Mouse (Mus musculus) olfactory bulb, adult 2 months (tissue): Measurements from ENCODE around the gene Galntl6.

Experiments used
- CTCF ChIP-seq: fragments of 200-500 bp; IDR thresholded peaks from 2 replicates; pipeline ENCODE4 v1.5.1; 2012; ENCODE audit warnings: low read depth, mild to moderate bottlenecking, low read length, moderate library complexity; ENCODE audit not compliant: insufficient read depth
- POLR2A ChIP-seq: fragments of 200-500 bp; IDR thresholded peaks from 2 replicates; pipeline ENCODE4 v1.6.1; 2012; ENCODE audit warnings: mild to moderate bottlenecking, low read depth, low read length, moderate library complexity; ENCODE audit not compliant: insufficient read depth

DNA sequence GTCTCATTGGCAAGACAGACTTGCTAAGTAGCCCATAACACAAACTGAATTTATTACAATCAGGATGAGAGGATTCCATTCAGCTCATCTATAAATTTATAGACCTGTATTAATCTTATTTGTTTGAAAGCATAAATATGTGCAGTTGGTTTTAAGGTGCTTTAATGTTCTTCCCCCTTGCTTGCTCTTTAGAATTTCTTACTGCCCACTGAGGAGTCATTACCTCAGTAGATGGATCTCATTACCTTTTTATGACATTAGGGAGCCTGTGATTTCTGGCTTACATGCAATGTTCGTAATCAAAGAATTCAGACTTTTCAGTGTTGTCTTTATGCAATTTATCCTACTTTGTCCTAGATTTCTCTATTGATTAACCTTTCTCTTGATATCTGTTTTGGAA lies 516.6 kb downstream of the Galntl6 start:
- TF ChIP-seq POLR2A = no peak
- TF ChIP-seq CTCF = no peak
